Comparison of ENCODE assay signal across 12 mouse cellular contexts in genomic region chr17:73806331-73806730, GRCm38 (mm10). TPM values are rescaled to one million over a fixed set of nuclear protein-coding genes. Genes with fewer than 3 reads are reported as not detected.
DNase-seq lines count a peak whose midpoint lies in the region; ATAC-seq and TF ChIP-seq lines count a peak whose summit lies in the region.
"Had no signal": no experiment of that assay in that cellular context is flagged by ENCODE, and none has a peak within 500 bp of the region (broad histone marks: within the 10 kb centered on the region; RNA-seq: fewer than 3 reads in every experiment).

No protein-coding gene starts in this region.

- H3K9me3 ChIP-seq in heart, embryonic 13.5 days: no peaks in the 10 kb centered on the region
- H3K9me3 ChIP-seq in lung, postnatal 0 days (ENCODE audit: low read length): no peaks in the 10 kb centered on the region
- H3K9me3 ChIP-seq in hindbrain, embryonic 14.5 days (ENCODE audit: control insufficient read depth, low read length): no peaks in the 10 kb centered on the region
- no peaks in the 10 kb centered on the region for H3K9me3 ChIP-seq in midbrain, postnatal 0 days (ENCODE audit: low read length)

- H3K27ac ChIP-seq in heart, embryonic 13.5 days (replicated peaks): no peak overlapping the region
- H3K27ac ChIP-seq in lung, postnatal 0 days (ENCODE audit: low read length): no peak overlapping the region
- no peak overlapping the region for H3K27ac ChIP-seq in hindbrain, embryonic 14.5 days
- no peak overlapping the region for H3K27ac ChIP-seq in midbrain, postnatal 0 days (ENCODE audit: low read depth, low read length)

- 0 out of 2 replicates have a peak, but pooled peaks cover 7% of the 10 kb centered on the region for H3K27me3 ChIP-seq in heart, embryonic 13.5 days (replicated peaks)
- H3K27me3 ChIP-seq in lung, postnatal 0 days (replicated peaks; ENCODE audit: insufficient read depth, low read length): no peaks in the 10 kb centered on the region
- H3K27me3 ChIP-seq in hindbrain, embryonic 14.5 days (ENCODE audit: control insufficient read depth, insufficient read depth, low read length): no peaks in the 10 kb centered on the region
- H3K27me3 ChIP-seq in midbrain, postnatal 0 days (ENCODE audit: insufficient read depth, low read length): no peaks in the 10 kb centered on the region

- H3K4me1 ChIP-seq in heart, embryonic 13.5 days: peaks cover 17% of the 10 kb centered on the region
- H3K4me1 ChIP-seq in lung, postnatal 0 days (ENCODE audit: insufficient read depth, low read depth, low read length): no peaks in the 10 kb centered on the region; the same call in 1 of the 2 replicates
- peaks cover 6% of the 10 kb centered on the region for H3K4me1 ChIP-seq in lung, adult 2 months (ENCODE audit: control insufficient read depth, insufficient read depth, low read length)
- H3K4me1 ChIP-seq in hindbrain, embryonic 14.5 days (replicated peaks; ENCODE audit: control insufficient read depth, insufficient read depth, low read length): peaks cover 12% of the 10 kb centered on the region
- peaks cover 8% of the 10 kb centered on the region for H3K4me1 ChIP-seq in midbrain, postnatal 0 days (ENCODE audit: insufficient read depth, low read length)

- H3K4me3 ChIP-seq in heart, embryonic 13.5 days: no peak overlapping the region
- H3K4me3 ChIP-seq in lung, postnatal 0 days (ENCODE audit: low read depth, low read length): no peak overlapping the region
- no peak overlapping the region for H3K4me3 ChIP-seq in lung, adult 2 months (replicated peaks; ENCODE audit: extremely low read depth, low read depth, low read length)
- peak overlapping the region; percentile 53; the same call in 1 of the 2 replicates for H3K4me3 ChIP-seq in hindbrain, embryonic 14.5 days (replicated peaks; ENCODE audit: low read length)
- peak overlapping the region; percentile 78 for H3K4me3 ChIP-seq in midbrain, postnatal 0 days (ENCODE audit: low read depth, low read length)

- peak overlapping the region; percentile 96; the same call in 1 of the 2 replicates for H3K4me2 ChIP-seq in heart, embryonic 13.5 days
- 0 out of 2 replicates have a peak overlapping the region, but pooled peaks have one; percentile 1 for H3K4me2 ChIP-seq in lung, postnatal 0 days (replicated peaks; ENCODE audit: low read depth, low read length)
- H3K4me2 ChIP-seq in hindbrain, embryonic 14.5 days (replicated peaks): peak overlapping the region; percentile 86
- H3K4me2 ChIP-seq in midbrain, postnatal 0 days (ENCODE audit: low read depth, low read length, poor library complexity, severe bottlenecking): peak overlapping the region; percentile 78

- ATAC-seq in heart, embryonic 13.5 days (ENCODE audit: extremely low read depth, insufficient number of reproducible peaks, low FRiP score, low TSS enrichment): no peak
- no peak for ATAC-seq in lung, postnatal 0 days
- ATAC-seq in hindbrain, embryonic 14.5 days (ENCODE audit: low FRiP score): no peak
- no peak for ATAC-seq in midbrain, postnatal 0 days (ENCODE audit: low FRiP score)
- ATAC-seq: activated CD4-positive, CD25-positive, alpha-beta regulatory T cell, adult 4 months; inflammation-experienced regulatory T-cells, adult 6 months had no signal

- intact Hi-C loops in heart, postnatal 25 days (cut with DNase I): no loop called here

- 64% methylated on average over 6 of the region's 6 CpGs for WGBS in heart, embryonic 13.5 days
- 67% methylated on average over 6 of the region's 6 CpGs for WGBS in lung, postnatal 0 days
- 76% methylated on average over 6 of the region's 6 CpGs for WGBS in lung, adult 2 months
- 87% methylated on average over 6 of the region's 6 CpGs for WGBS in hindbrain, embryonic 14.5 days
- WGBS in midbrain, postnatal 0 days: 88% methylated on average over 6 of the region's 6 CpGs

- no peak for TF ChIP-seq EP300 in lung, postnatal 0 days (IDR thresholded peaks at IDR 0.05)

- TF ChIP-seq POLR2A in lung, adult 2 months (IDR thresholded peaks at IDR 0.05; ENCODE audit: borderline replicate concordance, extremely low read depth, low read depth, low read length): no peak

- no peak for TF ChIP-seq CTCF in lung, postnatal 0 days (IDR thresholded peaks at IDR 0.05)
- TF ChIP-seq CTCF in lung, adult 2 months (IDR thresholded peaks at IDR 0.05; ENCODE audit: insufficient read depth, low read length): no peak
- no peak for TF ChIP-seq CTCF in midbrain, postnatal 0 days (IDR thresholded peaks at IDR 0.05)

- no peaks in the 10 kb centered on the region for H3K36me3 ChIP-seq in heart, embryonic 13.5 days
- no peaks in the 10 kb centered on the region for H3K36me3 ChIP-seq in lung, postnatal 0 days (ENCODE audit: insufficient read depth, low read length)
- H3K36me3 ChIP-seq in hindbrain, embryonic 14.5 days (replicated peaks; ENCODE audit: control insufficient read depth, insufficient read depth): no peaks in the 10 kb centered on the region
- H3K36me3 ChIP-seq in midbrain, postnatal 0 days (ENCODE audit: insufficient read depth, low read length): no peaks in the 10 kb centered on the region

- DNase-seq in heart, postnatal 25 days (ENCODE audit: low spot score): no peak
- DNase-seq in lung, postnatal 0 days (ENCODE audit: low spot score): no peak
- no peak for DNase-seq in lung, adult 2 months
- no peak for DNase-seq in hindbrain, embryonic 14.5 days (ENCODE audit: low spot score)
- DNase-seq in midbrain, postnatal 0 days (ENCODE audit: low spot score): no peak
- no peak for DNase-seq in yolk sac, embryonic 10.5 days (ENCODE audit: low spot score)
- DNase-seq in adrenal gland, adult 2 months: no peak
- DNase-seq: lung, postnatal 36 days; thymus, postnatal 25 days had no signal

- H3K9ac ChIP-seq in heart, embryonic 13.5 days: no peak overlapping the region
- no peak overlapping the region for H3K9ac ChIP-seq in lung, postnatal 0 days (replicated peaks; ENCODE audit: low read depth)
- H3K9ac ChIP-seq in hindbrain, embryonic 14.5 days: no peak overlapping the region
- H3K9ac ChIP-seq in midbrain, postnatal 0 days (replicated peaks; ENCODE audit: low read length, poor library complexity, severe bottlenecking): no peak overlapping the region; the same call in 1 of the 2 replicates

RNA-seq across cellular contexts. Expression of gene Ehd3, which starts 2.4 kb away (rescaled TPM):
- 2.8 and 2.9 TPM in 2 replicates for polyA plus RNA-seq in heart, embryonic 13.5 days (2015; fragmentation: Nextera tagmentation; extraction: Ambion mirVana)
- 1 to 10 TPM; 2.6 to 3.3 TPM for total RNA-seq in heart, postnatal 25 days (2021)
- polyA plus RNA-seq in lung, postnatal 0 days (2015; fragmentation: Nextera tagmentation; extraction: Ambion mirVana): 4.7 and 5.1 TPM in 2 replicates
- polyA plus RNA-seq in lung, adult 2 months (2012; rRNA removed): 11.3 and 12.7 TPM in 2 replicates
- polyA plus RNA-seq in hindbrain, embryonic 14.5 days (2014; fragmentation: Nextera tagmentation; extraction: Ambion mirVana): 20.0 and 21.4 TPM in 2 replicates
- total RNA-seq in midbrain, postnatal 0 days (2014; rRNA removed): 46.5 and 48.1 TPM in 2 replicates
- 26.5 and 27.6 TPM in 2 replicates for polyA plus RNA-seq in midbrain, postnatal 0 days (2015; fragmentation: Nextera tagmentation; extraction: Ambion mirVana)
- 10 to 100 TPM; 63.3 to 87.7 TPM for total RNA-seq in adrenal gland, adult 2 months (2021)
- polyA plus RNA-seq in adrenal gland, adult 2 months (2012; rRNA removed): 29.3 and 34.2 TPM in 2 replicates

Comparison
In these comparisons a context has a peak if more than half of its experiments do, and no peak if none do; other contexts are left out.
1. H3K4me2 ChIP-seq: peak in every context shown above with its lines; median percentile 96 in heart, embryonic 13.5 days; 86 in hindbrain, embryonic 14.5 days; 78 in midbrain, postnatal 0 days; 1 in lung, postnatal 0 days.
2. H3K4me3 ChIP-seq: peak in hindbrain, embryonic 14.5 days (single experiment) and midbrain, postnatal 0 days (single experiment); none in heart, embryonic 13.5 days (single experiment), lung, postnatal 0 days (single experiment) and lung, adult 2 months (single experiment).